Mouse (Mus musculus) erythroblast, embryonic 14.5 days (primary cell): ENCODE measurements around the gene Aldh2.

Experiments used
- GATA1 ChIP-seq: IDR thresholded peaks from 2 replicates; pipeline ENCODE4 v1.6.1; 2012; ENCODE audit warnings: low read length, inconsistent platforms, mixed read lengths
- TAL1 ChIP-seq: IDR thresholded peaks from 3 replicates; pipeline ENCODE4 v1.6.1; 2012; ENCODE audit warnings: low read length, inconsistent platforms, mixed read lengths

- TF ChIP-seq TAL1 (no peak), GATA1 (no peak)
Observed at GRCm38 (mm10) chr5:121549196-121549595, 44.4 kb downstream of the Aldh2 start.
